Mouse (Mus musculus) ES-Bruce4 (cell line): ENCODE data around the gene Tial1.

Experiments
- CTCF ChIP-seq: IDR thresholded peaks from one replicate; pipeline ENCODE4 v1.8.1; 2011; ENCODE audit warnings: low read depth, low read length
- EP300 ChIP-seq: IDR thresholded peaks from 2 replicates; pipeline ENCODE4 v1.6.1; 2011; ENCODE audit warnings: low read depth, low read length; ENCODE audit not compliant: insufficient read depth
- POLR2A ChIP-seq: IDR thresholded peaks from one replicate; pipeline ENCODE4 v1.8.1; 2011; ENCODE audit warnings: low read length; ENCODE audit not compliant: insufficient read depth

- TF ChIP-seq CTCF, result no peak
- no peak for TF ChIP-seq POLR2A
- TF ChIP-seq EP300, result no peak
Observed at GRCm38 (mm10) chr7:128392972-128393314, 68.6 kb downstream of the Tial1 start.
